Mouse (Mus musculus) liver, embryonic 14 days (tissue): Measurements from ENCODE around the gene Etd. TPM values are rescaled to one million over a fixed set of nuclear protein-coding genes. Genes with fewer than 3 reads are reported as not detected.

Experiments used
- polyA plus RNA-seq: library from polyadenylated mRNA; depleted of rRNA; stranded (reverse); fragments of >200 nt; gene quantifications from 2 replicates; pipeline ENCODE4 v1.2.3, GENCODE M21; 2012; rRNA removed

Gene Etd
- not detected in 2 replicates for polyA plus RNA-seq

DNA sequence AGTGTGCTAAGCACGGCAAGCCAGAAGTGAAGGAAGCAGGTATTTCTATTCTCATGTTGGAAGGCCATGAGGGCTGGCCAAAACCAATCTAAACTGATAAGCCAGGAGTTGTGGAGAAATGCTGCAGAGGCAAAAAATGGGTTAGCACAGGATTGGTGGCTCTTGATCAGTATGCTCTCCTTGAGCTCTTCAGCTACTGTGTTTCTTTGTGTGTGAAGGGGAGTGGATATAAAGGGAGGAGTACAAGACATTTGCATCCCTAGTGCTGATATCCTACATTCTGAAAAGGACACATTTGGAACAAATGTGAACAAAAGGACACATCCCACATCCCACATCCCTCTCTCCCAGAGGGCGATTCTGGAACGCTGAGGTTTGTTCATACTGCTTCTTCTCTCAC lies at the start of gene Etd:
TSS of gene Etd (plus strand) at position 301 of the 400 bp plus-strand sequence.

Other genes starting within 250 kb of the Etd start
- 0.88 and 1.1 TPM in 2 replicates for gene Plac1, start 194.8 kb upstream of the Etd start, polyA plus RNA-seq
- gene Fam122b, start 165.1 kb upstream of the Etd start, polyA plus RNA-seq, result 5.6 and 6.3 TPM in 2 replicates
- gene Fam122c, start 161.5 kb upstream of the Etd start, polyA plus RNA-seq, result not detected in 2 replicates
- gene Mospd1, start 64.4 kb upstream of the Etd start, polyA plus RNA-seq, result 12.4 and 14.7 TPM in 2 replicates
- 1.2 and 1.8 TPM in 2 replicates for gene Rtl8c, start 173.1 kb downstream of the Etd start, polyA plus RNA-seq
- gene Gm14597, start 174.1 kb downstream of the Etd start, polyA plus RNA-seq, result not detected in 2 replicates
- 4.3 and 4.9 TPM in 2 replicates for gene Rtl8a, start 208.8 kb downstream of the Etd start, polyA plus RNA-seq
- gene Rtl8b, start 235.5 kb downstream of the Etd start, polyA plus RNA-seq, result 5.9 and 6.5 TPM in 2 replicates